Mouse (Mus musculus) MEL (cell line): ENCODE data around the gene Fgfr2. TPM values are rescaled to one million over a fixed set of nuclear protein-coding genes. Genes with fewer than 3 reads are reported as not detected.

Experiments used
- DNase-seq: peaks from one replicate; pipeline ENCODE4 v3.0.0; 2011; ENCODE audit warnings: low read depth, low spot score
- H3K27ac ChIP-seq: 2 replicates; pipeline ENCODE4 v1.5.1; 2012; ENCODE audit warnings: low read depth, mild to moderate bottlenecking, control low read depth, low read length, moderate library complexity; ENCODE audit not compliant: control insufficient read depth
- H3K27me3 ChIP-seq, 2 experiments: fragments of 150-350 bp in 1 of 2; sonication (generic) in 1 of 2; 2 replicates each; pipeline ENCODE4 v1.6.1; 2012; ENCODE audit warnings: low read length in 2 of 2, mild to moderate bottlenecking in 2 of 2, improper control_type of control experiment in 1 of 2, moderate library complexity in 1 of 2; ENCODE audit not compliant: insufficient read depth in 2 of 2, control insufficient read depth in 1 of 2
- H3K36me3 ChIP-seq, 2 experiments: 2 replicates each; pipeline ENCODE4 v1.6.1; 2012 to 2014; ENCODE audit warnings: low read length in 2 of 2, improper control_type of control experiment in 1 of 2, inconsistent platforms in 1 of 2, mild to moderate bottlenecking in 1 of 2; ENCODE audit not compliant: insufficient read depth in 2 of 2, control insufficient read depth in 1 of 2
- H3K4me1 ChIP-seq, 2 experiments: fragments of 150-350 bp in 1 of 2; sonication (generic) in 1 of 2; 2 replicates each; pipeline ENCODE4 v1.6.1; 2012; ENCODE audit warnings: low read length in 2 of 2, improper control_type of control experiment in 1 of 2, mild to moderate bottlenecking in 1 of 2; ENCODE audit not compliant: insufficient read depth in 2 of 2, control insufficient read depth in 1 of 2
- H3K4me3 ChIP-seq, 2 experiments: fragments of 150-350 bp in 1 of 2; sonication (generic) in 1 of 2; 2 replicates each; pipeline ENCODE4 v1.5.1; 2012; ENCODE audit warnings: low read depth in 2 of 2, low read length in 2 of 2, mild to moderate bottlenecking in 2 of 2, moderate library complexity in 2 of 2, control low read depth in 1 of 2, improper control_type of control experiment in 1 of 2; ENCODE audit not compliant: control insufficient read depth in 1 of 2, insufficient read depth in 1 of 2
- H3K79me2 ChIP-seq: 2 replicates; pipeline ENCODE4 v1.6.1; 2012; ENCODE audit warnings: mild to moderate bottlenecking, low read length, moderate library complexity; ENCODE audit not compliant: control insufficient read depth, poor library complexity, insufficient read depth
- H3K9ac ChIP-seq: 2 replicates; pipeline ENCODE4 v1.6.1; 2012; ENCODE audit warnings: low read depth, mild to moderate bottlenecking, control low read depth, low read length, moderate library complexity; ENCODE audit not compliant: control insufficient read depth, poor library complexity, severe bottlenecking
- H3K9me3 ChIP-seq: fragments of 150-350 bp; sonication (generic); replicated peaks from 2 replicates; pipeline ENCODE4 v1.6.1; 2012; ENCODE audit warnings: mild to moderate bottlenecking, low read length, improper control_type of control experiment, moderate library complexity; ENCODE audit not compliant: insufficient read depth
- CHD1 ChIP-seq: IDR thresholded peaks from 2 replicates; pipeline ENCODE4 v1.6.1; 2012; ENCODE audit warnings: low read depth, mild to moderate bottlenecking, inconsistent platforms, low read length, improper control_type of control experiment
- CHD2 ChIP-seq: IDR thresholded peaks from 2 replicates; pipeline ENCODE4 v1.6.1; 2011; ENCODE audit warnings: low read length, improper control_type of control experiment
- E2F4 ChIP-seq: IDR thresholded peaks from 2 replicates; pipeline ENCODE4 v1.6.1; 2011; ENCODE audit warnings: low read depth, low read length, improper control_type of control experiment, borderline replicate concordance
- ELF1 ChIP-seq: IDR thresholded peaks from 2 replicates; pipeline ENCODE4 v1.6.1; 2014; ENCODE audit warnings: low read depth, mild to moderate bottlenecking, inconsistent platforms, low read length, improper control_type of control experiment, moderate library complexity
- EP300 ChIP-seq, 2 experiments: IDR thresholded peaks; 2 replicates each; pipeline ENCODE4 v1.6.1; 2011; ENCODE audit warnings: improper control_type of control experiment in 2 of 2, low read length in 2 of 2, low read depth in 1 of 2, mild to moderate bottlenecking in 1 of 2
- ETS1 ChIP-seq: IDR thresholded peaks from 2 replicates; pipeline ENCODE4 v1.6.1; 2012; ENCODE audit warnings: low read depth, mild to moderate bottlenecking, inconsistent platforms, low read length, improper control_type of control experiment, moderate library complexity
- MAFK ChIP-seq: IDR thresholded peaks from 2 replicates; pipeline ENCODE4 v1.6.1; 2011; ENCODE audit warnings: low read depth, mild to moderate bottlenecking, low read length, improper control_type of control experiment, borderline replicate concordance
- MAX ChIP-seq: IDR thresholded peaks from 2 replicates; pipeline ENCODE4 v1.6.1; 2011; ENCODE audit warnings: low read length, improper control_type of control experiment
- MAZ ChIP-seq: IDR thresholded peaks from 2 replicates; pipeline ENCODE4 v1.6.1; 2012; ENCODE audit warnings: low read depth, mild to moderate bottlenecking, inconsistent platforms, low read length, improper control_type of control experiment
- MEF2A ChIP-seq: IDR thresholded peaks from 2 replicates; pipeline ENCODE4 v1.6.1; 2014; ENCODE audit warnings: low read depth, mild to moderate bottlenecking, inconsistent platforms, low read length, improper control_type of control experiment; ENCODE audit not compliant: poor library complexity, insufficient replicate concordance, severe bottlenecking; ENCODE audit errors: extremely low read depth
- MXI1 ChIP-seq: IDR thresholded peaks from 2 replicates; pipeline ENCODE4 v1.6.1; 2011; ENCODE audit warnings: mild to moderate bottlenecking, low read depth, low read length, improper control_type of control experiment
- MYB ChIP-seq: IDR thresholded peaks from 2 replicates; pipeline ENCODE4 v1.6.1; 2011; ENCODE audit warnings: mild to moderate bottlenecking, low read depth, low read length, improper control_type of control experiment
- MYC ChIP-seq: IDR thresholded peaks from 2 replicates; pipeline ENCODE4 v1.6.1; 2011; ENCODE audit warnings: low read depth, mild to moderate bottlenecking, low read length, improper control_type of control experiment, moderate library complexity
- NELFE ChIP-seq: IDR thresholded peaks from 2 replicates; pipeline ENCODE4 v1.6.1; 2011; ENCODE audit warnings: low read depth, low read length, improper control_type of control experiment
- NRF1 ChIP-seq: IDR thresholded peaks from 2 replicates; pipeline ENCODE4 v1.6.1; 2014; ENCODE audit warnings: low read depth, mild to moderate bottlenecking, inconsistent platforms, low read length, improper control_type of control experiment, moderate library complexity; ENCODE audit not compliant: poor library complexity, insufficient read depth, severe bottlenecking
- POLR2AphosphoS2 ChIP-seq: IDR thresholded peaks from 2 replicates; pipeline ENCODE4 v1.6.1; 2011; ENCODE audit warnings: low read length, improper control_type of control experiment
- POLR2AphosphoS5 ChIP-seq: IDR thresholded peaks from 2 replicates; pipeline ENCODE4 v1.6.1; 2012; ENCODE audit warnings: low read depth, borderline replicate concordance, mild to moderate bottlenecking, inconsistent platforms, low read length, moderate library complexity, mixed read lengths
- RCOR1 ChIP-seq: IDR thresholded peaks from 2 replicates; pipeline ENCODE4 v1.6.1; 2012; ENCODE audit warnings: low read depth, mild to moderate bottlenecking, inconsistent platforms, low read length, improper control_type of control experiment
- SMC3 ChIP-seq: IDR thresholded peaks from 2 replicates; pipeline ENCODE4 v1.6.1; 2011; ENCODE audit warnings: low read depth, low read length, improper control_type of control experiment
- TBP ChIP-seq: IDR thresholded peaks from 2 replicates; pipeline ENCODE4 v1.8.0; 2011; ENCODE audit warnings: low read depth, low read length, improper control_type of control experiment
- USF1 ChIP-seq: IDR thresholded peaks from 2 replicates; pipeline ENCODE4 v1.6.1; 2014; ENCODE audit warnings: low read depth, mild to moderate bottlenecking, inconsistent platforms, low read length, improper control_type of control experiment, moderate library complexity
- USF2 ChIP-seq, 2 experiments: IDR thresholded peaks; 2 replicates each; pipeline ENCODE4 v1.6.1; 2011 to 2012; ENCODE audit warnings: improper control_type of control experiment in 2 of 2, low read length in 2 of 2, borderline replicate concordance in 1 of 2, inconsistent platforms in 1 of 2, low read depth in 1 of 2, mild to moderate bottlenecking in 1 of 2; ENCODE audit not compliant: insufficient read depth in 1 of 2
- ZC3H11A ChIP-seq: IDR thresholded peaks from 2 replicates; pipeline ENCODE4 v1.6.1; 2012; ENCODE audit warnings: low read depth, mild to moderate bottlenecking, inconsistent platforms, low read length, improper control_type of control experiment
- ZKSCAN1 ChIP-seq: IDR thresholded peaks from 2 replicates; pipeline ENCODE4 v1.6.1; 2012; ENCODE audit warnings: low read depth, mild to moderate bottlenecking, inconsistent platforms, low read length, improper control_type of control experiment, moderate library complexity
- ZNF384 ChIP-seq: IDR thresholded peaks from 2 replicates; pipeline ENCODE4 v1.6.1; 2012; ENCODE audit warnings: low read depth, mild to moderate bottlenecking, inconsistent platforms, low read length, improper control_type of control experiment
- polyA plus RNA-seq, 2 experiments: library from polyadenylated mRNA; stranded (reverse) in 1 of 2; unstranded in 1 of 2; fragments of >175 nt in 1 of 2; fragments of >200 nt in 1 of 2; gene quantifications; 2 replicates each; pipeline versions ENCODE4 v1.2.1 to v1.2.4; 2012; ENCODE audit warnings: low replicate concordance in 2 of 2, low read depth in 1 of 2; ENCODE audit not compliant: insufficient read length in 2 of 2, insufficient read depth in 1 of 2, missing spikeins in 1 of 2
- total RNA-seq: library from RNA; depleted of rRNA; stranded (reverse); fragments of 300-350 nt; gene quantifications from 2 replicates; pipeline ENCODE4 v1.2.3, GENCODE M21; 2012

The Fgfr2 gene
- total and polyA plus RNA-seq, 3 experiments = not detected

DNA sequence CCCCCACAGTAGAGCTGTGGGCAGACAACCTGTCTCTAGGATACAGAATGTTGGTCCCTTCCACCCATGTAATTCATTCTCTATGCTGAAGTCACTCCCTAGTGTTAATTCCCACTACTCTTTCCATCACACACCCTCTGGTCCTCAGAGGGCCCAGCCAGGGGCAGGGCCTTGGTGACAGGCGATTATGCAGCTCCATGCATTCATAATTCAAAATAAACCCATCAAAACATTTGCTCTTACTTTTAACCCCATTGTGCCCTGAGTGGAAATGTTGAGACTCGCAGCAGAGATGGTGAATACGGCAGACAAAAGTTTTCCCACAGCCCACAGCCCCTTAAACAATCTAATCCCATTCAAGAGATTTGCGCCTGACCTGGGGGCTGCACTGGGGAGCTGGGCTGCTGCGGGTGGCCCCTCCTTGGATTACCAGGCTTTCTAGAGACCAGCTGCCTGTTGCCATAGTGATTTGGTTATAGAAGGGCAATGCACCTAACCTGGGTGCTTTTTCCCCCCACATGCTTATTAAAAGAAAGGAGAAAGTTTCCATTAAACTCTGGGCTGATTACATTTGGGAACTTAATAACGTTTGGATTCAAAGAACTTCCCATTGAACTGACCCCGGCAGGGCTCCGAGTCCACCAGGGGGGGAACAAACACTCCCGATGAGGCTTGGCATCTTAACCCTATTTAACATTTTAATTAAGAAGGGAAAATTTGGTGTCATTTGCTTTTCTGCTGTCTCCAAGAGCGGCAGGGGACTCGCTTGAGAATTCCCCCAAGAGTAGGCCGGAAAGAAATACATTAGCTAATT lies 2755.7 kb downstream of the Fgfr2 start:
- H3K4me3 ChIP-seq = no peak overlapping the region
- H3K27me3 ChIP-seq = no peaks in the 10 kb centered on the region; a peak in 1 of 4 replicates
- no peaks in the 10 kb centered on the region for H3K79me2 ChIP-seq
- no peak overlapping the region for H3K27ac ChIP-seq
- no peak for DNase-seq
- no peaks in the 10 kb centered on the region for H3K4me1 ChIP-seq
- no peaks in the 10 kb centered on the region for H3K36me3 ChIP-seq
- TF ChIP-seq EP300 (IDR thresholded peaks at IDR 0.05; ENCODE audit: low read depth in 1 of 2, low read length in 2 of 2) (no peak), ZNF384 (no peak), E2F4 (no peak), ELF1 (no peak), MYB (no peak), MEF2A (no peak), MXI1 (no peak), USF1 (no peak), MAX (no peak), POLR2AphosphoS5 (no peak), MYC (no peak), ZC3H11A (no peak), NELFE (no peak), MAZ (no peak), NRF1 (no peak), MAFK (no peak), SMC3 (no peak), TBP (no peak)
- no peak overlapping the region for H3K9ac ChIP-seq
- no peaks in the 10 kb centered on the region for H3K9me3 ChIP-seq

DNA sequence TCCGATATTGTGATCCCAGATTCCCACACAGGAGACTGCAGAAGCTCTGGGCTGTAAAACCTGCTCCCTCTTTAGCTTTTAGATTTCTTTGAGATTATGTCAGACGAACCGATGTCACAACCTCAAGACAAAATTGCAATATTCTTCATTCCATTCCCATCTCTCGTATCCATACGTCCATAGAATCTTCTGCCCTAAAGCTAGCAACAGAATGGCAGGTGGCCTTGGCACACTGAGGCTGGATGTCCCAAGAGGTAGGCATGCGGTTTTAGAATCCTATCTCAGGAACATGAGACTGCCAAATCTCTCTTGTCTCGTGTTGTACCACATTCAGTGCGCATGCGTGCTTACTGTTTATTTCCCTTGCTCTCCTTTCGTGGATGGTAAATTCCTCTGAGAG lies 2757.4 kb downstream of the Fgfr2 start:
- TF ChIP-seq ZNF384 (no peak), ZC3H11A (no peak), MAZ (no peak), ZKSCAN1 (no peak), USF2 (IDR thresholded peaks at IDR 0.05; ENCODE audit: borderline replicate concordance in 1 of 2, insufficient read depth in 1 of 2, low read depth in 1 of 2, low read length in 2 of 2) (no peak), POLR2AphosphoS2 (no peak), ETS1 (no peak), CHD1 (no peak), MAFK (no peak), POLR2AphosphoS5 (no peak), RCOR1 (no peak), MAX (no peak), ELF1 (no peak), CHD2 (no peak), TBP (no peak), EP300 (IDR thresholded peaks at IDR 0.05; ENCODE audit: low read depth in 1 of 2, low read length in 2 of 2) (no peak), NELFE (no peak)
- no peaks in the 10 kb centered on the region for H3K9me3 ChIP-seq
- no peak overlapping the region for H3K4me3 ChIP-seq
- no peaks in the 10 kb centered on the region for H3K4me1 ChIP-seq
- no peak overlapping the region for H3K27ac ChIP-seq
- H3K36me3 ChIP-seq = no peaks in the 10 kb centered on the region
- DNase-seq = no peak
- no peaks in the 10 kb centered on the region for H3K79me2 ChIP-seq
- H3K27me3 ChIP-seq = no peaks in the 10 kb centered on the region
- no peak overlapping the region for H3K9ac ChIP-seq
